Mouse (Mus musculus) brain, embryonic 14.5 days (tissue): ENCODE measurements around the gene Muc4.

Source experiments
- CTCF ChIP-seq: fragments of 200-500 bp; IDR thresholded peaks from 2 replicates; pipeline ENCODE4 v1.5.1; 2012; ENCODE audit warnings: inconsistent platforms, mild to moderate bottlenecking, moderate library complexity, borderline replicate concordance; ENCODE audit not compliant: insufficient read depth, insufficient read length; ENCODE audit errors: extremely low read depth
- POLR2A ChIP-seq: fragments of 200-500 bp; IDR thresholded peaks from 2 replicates; pipeline ENCODE4 v1.6.1; 2012; ENCODE audit warnings: mild to moderate bottlenecking, inconsistent platforms, borderline replicate concordance; ENCODE audit not compliant: poor library complexity, insufficient read depth, insufficient read length, severe bottlenecking; ENCODE audit errors: extremely low read depth

GRCm38 (mm10) chr16:32812888-32813361 lies 77.2 kb downstream of the Muc4 start:
- TF ChIP-seq CTCF: peak; percentile 90
- no peak for TF ChIP-seq POLR2A
